Mouse (Mus musculus) heart, postnatal 0 days (tissue): ENCODE measurements around the gene Rsf1. TPM values are rescaled to one million over a fixed set of nuclear protein-coding genes. Genes with fewer than 3 reads are reported as not detected.

ENCODE experiments used
- ATAC-seq: fragments of 200-750 bp; cut with Nextera tagmentation; 2 replicates; pipeline ENCODE4 v1.8.0; 2017; ENCODE audit warnings: low read depth, moderate number of reproducible peaks, moderate library complexity; ENCODE audit not compliant: insufficient read depth
- DNase-seq: peaks from one replicate; pipeline ENCODE4 v3.0.0-alpha.2; 2016; ENCODE audit warnings: low spot score
- H3K27ac ChIP-seq: fragments of 300-500 bp; sonication (generic); 2 replicates; pipeline ENCODE4 v1.5.1; 2014; ENCODE audit warnings: low read depth, mild to moderate bottlenecking
- H3K27me3 ChIP-seq: fragments of 300-500 bp; sonication (generic); 2 replicates; pipeline ENCODE4 v1.6.1; 2014; ENCODE audit warnings: low read length, mixed read lengths; ENCODE audit not compliant: control insufficient read depth, insufficient read depth
- H3K36me3 ChIP-seq: fragments of 300-500 bp; sonication (generic); replicated peaks from 2 replicates; pipeline ENCODE4 v1.6.1; 2014; ENCODE audit warnings: low read length, mixed read lengths; ENCODE audit not compliant: control insufficient read depth, insufficient read depth
- H3K4me1 ChIP-seq: fragments of 300-500 bp; sonication (generic); 2 replicates; pipeline ENCODE4 v1.6.1; 2014; ENCODE audit warnings: antibody characterized with exemption; ENCODE audit not compliant: control insufficient read depth, insufficient read depth
- H3K4me2 ChIP-seq: fragments of 300-500 bp; sonication (generic); 2 replicates; pipeline ENCODE4 v1.6.1; 2014; ENCODE audit warnings: low read depth, mild to moderate bottlenecking, low read length, moderate library complexity
- H3K4me3 ChIP-seq: fragments of 300-500 bp; sonication (generic); 2 replicates; pipeline ENCODE4 v1.5.1; 2014; ENCODE audit warnings: low read depth, low read length
- H3K9ac ChIP-seq: fragments of 300-500 bp; sonication (generic); replicated peaks from 2 replicates; pipeline ENCODE4 v1.6.1; 2014; ENCODE audit warnings: low read depth, low read length, mixed read lengths
- H3K9me3 ChIP-seq: fragments of 300-500 bp; sonication (generic); replicated peaks from 2 replicates; pipeline ENCODE4 v1.6.1; 2016; ENCODE audit warnings: low read length; ENCODE audit not compliant: control insufficient read depth
- CTCF ChIP-seq: IDR thresholded peaks from 2 replicates; pipeline ENCODE4 v1.5.1; 2016; ENCODE audit warnings: antibody characterized with exemption, control low read depth, low read depth
- EP300 ChIP-seq: IDR thresholded peaks from 2 replicates; pipeline ENCODE4 v1.6.1; 2016; ENCODE audit warnings: antibody characterized with exemption, low read depth
- WGBS: fragments of 180-500 bp; shearing (Covaris S2); extraction: QIAGEN DNeasy Blood & Tissue Kit; methylation state at CpG from one replicate; pipeline ENCODE4 v1.1.7; 2014; 5-methylcytosine and 5-hydroxymethylcytosine counted together
- polyA plus RNA-seq: library from polyadenylated mRNA; unstranded; fragments of >200 nt; fragmentation: Nextera tagmentation; extraction: Ambion mirVana; gene quantifications from 2 replicates; pipeline ENCODE4 v1.2.1, GENCODE M21; 2015
- total RNA-seq: library from RNA; depleted of rRNA; stranded (reverse); fragments of >200 nt; gene quantifications from 2 replicates; pipeline ENCODE4 v1.2.3, GENCODE M21; 2014; ENCODE audit warnings: low replicate concordance

Gene Rsf1
- total and polyA plus RNA-seq, 2 experiments from 2014 or later = 7.6 to 10.6 TPM

DNA sequence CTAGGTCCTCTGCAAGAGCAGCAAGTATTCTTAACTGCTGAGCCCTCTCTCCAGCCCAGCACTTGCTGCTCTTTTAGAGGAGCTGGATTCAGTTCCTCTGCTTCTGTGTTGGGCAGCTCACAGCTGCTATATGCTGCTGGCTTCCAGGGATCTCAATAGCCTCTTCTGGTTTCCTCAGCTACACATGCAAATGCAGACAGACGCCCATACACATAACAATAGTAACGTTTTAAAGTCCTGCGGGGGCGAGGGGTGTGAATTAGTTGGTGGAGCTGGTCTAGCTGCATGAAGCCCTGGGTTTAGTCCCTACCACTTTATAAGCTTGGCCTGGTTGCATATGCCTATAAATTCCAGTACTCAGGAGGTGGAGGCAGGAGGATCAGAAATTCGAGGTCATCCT lies 139.4 kb downstream of the Rsf1 start:
- no peak for DNase-seq
- peaks cover 65% of the 10 kb centered on the region for H3K36me3 ChIP-seq
- no peak overlapping the region for H3K4me2 ChIP-seq
- H3K27me3 ChIP-seq = no peaks in the 10 kb centered on the region
- 79% methylated on average over 5 of the region's 5 CpGs for WGBS
- no peak for ATAC-seq
- TF ChIP-seq EP300 (no peak), CTCF (no peak)
- H3K4me3 ChIP-seq = no peak overlapping the region
- no peak overlapping the region for H3K27ac ChIP-seq
- H3K9ac ChIP-seq = no peak overlapping the region
- no peaks in the 10 kb centered on the region for H3K9me3 ChIP-seq
- H3K4me1 ChIP-seq = no peaks in the 10 kb centered on the region

DNA sequence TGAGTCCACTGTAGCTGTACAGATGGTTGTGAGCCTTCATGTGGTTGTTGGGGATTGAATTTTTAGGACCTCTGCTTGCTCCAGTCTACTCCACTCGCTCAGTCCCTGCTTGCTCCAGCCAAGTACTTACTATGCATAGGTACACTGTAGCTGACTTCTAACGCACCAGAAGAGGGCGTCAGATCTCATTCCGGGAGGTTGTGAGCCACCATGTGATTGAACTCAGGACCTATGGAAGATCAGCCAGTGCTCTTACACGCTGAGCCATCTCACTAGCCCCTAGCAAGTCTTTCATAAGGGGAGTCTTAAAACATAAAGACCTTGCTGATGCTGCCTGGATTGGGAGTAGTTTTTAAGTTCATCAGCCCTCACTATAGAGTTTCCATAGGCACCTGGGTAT lies 140.4 kb downstream of the Rsf1 start:
- no peaks in the 10 kb centered on the region for H3K9me3 ChIP-seq
- TF ChIP-seq CTCF (no peak), EP300 (no peak)
- H3K27ac ChIP-seq = no peak overlapping the region
- 82% methylated on average over 5 of the region's 5 CpGs for whole genome bisulfite sequencing
- no peak overlapping the region for H3K4me3 ChIP-seq
- no peaks in the 10 kb centered on the region for H3K27me3 ChIP-seq
- H3K36me3 ChIP-seq = peaks cover 55% of the 10 kb centered on the region
- no peak for ATAC-seq
- H3K9ac ChIP-seq = no peak overlapping the region
- no peaks in the 10 kb centered on the region for H3K4me1 ChIP-seq
- DNase-seq = no peak
- H3K4me2 ChIP-seq = no peak overlapping the region

DNA sequence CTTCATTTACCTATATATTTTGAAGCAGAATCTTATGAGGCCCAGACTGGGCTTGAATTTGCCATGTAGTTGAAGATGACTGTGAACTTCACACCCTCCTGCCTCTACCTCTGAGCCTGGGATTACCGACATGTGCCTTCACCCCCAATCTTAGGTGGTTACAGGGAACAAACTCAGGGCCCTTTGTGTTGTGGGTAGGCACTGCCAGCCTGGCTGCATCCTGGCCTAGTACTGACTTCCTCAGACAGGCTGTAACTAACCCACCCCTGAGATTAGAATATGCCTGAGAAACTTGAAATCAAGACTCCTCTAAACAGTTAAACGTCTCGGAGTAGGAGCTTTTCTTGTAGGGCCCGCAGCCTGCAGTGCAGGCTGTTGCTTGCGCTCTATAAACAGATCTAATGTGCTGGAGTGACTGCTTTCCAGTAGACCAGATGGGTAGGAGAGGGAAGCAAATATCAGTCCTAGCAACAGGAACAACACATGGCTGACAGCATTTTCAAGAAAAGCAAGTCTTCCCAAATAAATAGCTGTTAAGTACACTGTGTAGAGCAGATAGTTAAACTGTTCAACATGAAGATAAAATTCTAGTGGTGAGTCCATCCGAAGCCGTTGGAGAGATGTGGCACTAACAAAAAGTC lies 142.7 kb downstream of the Rsf1 start:
- Histone ChIP-seq H3K36me3 (peaks cover 41% of the 10 kb centered on the region), H3K9ac (no peak overlapping the region), H3K4me2 (no peak overlapping the region), H3K27ac (no peak overlapping the region), H3K9me3 (no peaks in the 10 kb centered on the region), H3K4me3 (no peak overlapping the region), H3K4me1 (no peaks in the 10 kb centered on the region), H3K27me3 (no peaks in the 10 kb centered on the region)
- TF ChIP-seq EP300 (no peak), CTCF (no peak)
- WGBS = 87% methylated on average over 7 of the region's 7 CpGs
- DNase-seq (no peak), ATAC-seq (no peak)

DNA sequence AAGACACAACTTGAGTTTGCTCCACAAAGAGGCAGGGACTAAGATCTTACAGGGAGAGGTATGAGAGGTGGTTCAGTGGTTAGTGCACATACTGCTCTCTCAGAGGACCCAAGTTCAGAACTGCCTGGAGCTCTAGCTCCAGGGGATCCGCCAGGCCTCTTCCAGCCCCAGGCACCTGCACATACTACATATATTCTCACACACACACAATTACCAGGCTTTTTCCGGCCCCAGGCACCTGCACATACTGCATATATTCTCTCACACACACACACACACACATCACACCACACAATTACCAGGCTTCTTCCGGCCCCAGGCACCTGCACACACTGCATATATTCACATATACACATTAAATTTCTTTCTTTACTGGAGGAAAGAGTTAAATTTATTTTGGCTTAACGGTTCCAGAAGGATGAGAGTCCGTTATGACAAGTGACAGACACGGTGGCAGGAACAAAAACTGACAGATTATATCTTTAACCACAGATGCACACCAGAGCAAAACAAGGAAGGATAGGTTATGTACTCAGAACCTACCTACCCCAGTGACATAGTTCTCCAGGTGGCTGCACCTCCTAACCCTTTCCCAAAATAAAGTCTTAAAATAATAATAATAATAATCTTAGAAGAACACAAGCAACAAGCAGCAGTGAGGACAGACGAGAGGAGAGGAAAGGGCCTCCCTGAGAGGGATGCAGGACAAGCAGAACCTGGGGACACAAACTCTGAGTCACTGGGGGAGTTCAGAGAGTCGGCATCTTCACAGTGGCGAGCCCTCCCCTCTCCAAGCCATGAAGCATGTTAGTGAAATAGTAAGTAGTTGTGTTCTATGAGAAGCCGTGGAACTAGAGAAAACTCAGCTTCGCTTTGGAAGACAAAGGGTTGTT lies 144.2 kb downstream of the Rsf1 start:
- ATAC-seq = no peak
- Histone ChIP-seq H3K4me2 (no peak overlapping the region), H3K27ac (peak overlapping the region; percentile 32; the same call in 1 of the 2 replicates), H3K4me3 (no peak overlapping the region), H3K9ac (no peak overlapping the region), H3K36me3 (peaks cover 28% of the 10 kb centered on the region), H3K9me3 (no peaks in the 10 kb centered on the region), H3K27me3 (no peaks in the 10 kb centered on the region), H3K4me1 (no peaks in the 10 kb centered on the region)
- whole genome bisulfite sequencing = 78% methylated on average over 11 of the region's 11 CpGs
- DNase-seq = no peak
- TF ChIP-seq EP300 (no peak), CTCF (no peak)

DNA sequence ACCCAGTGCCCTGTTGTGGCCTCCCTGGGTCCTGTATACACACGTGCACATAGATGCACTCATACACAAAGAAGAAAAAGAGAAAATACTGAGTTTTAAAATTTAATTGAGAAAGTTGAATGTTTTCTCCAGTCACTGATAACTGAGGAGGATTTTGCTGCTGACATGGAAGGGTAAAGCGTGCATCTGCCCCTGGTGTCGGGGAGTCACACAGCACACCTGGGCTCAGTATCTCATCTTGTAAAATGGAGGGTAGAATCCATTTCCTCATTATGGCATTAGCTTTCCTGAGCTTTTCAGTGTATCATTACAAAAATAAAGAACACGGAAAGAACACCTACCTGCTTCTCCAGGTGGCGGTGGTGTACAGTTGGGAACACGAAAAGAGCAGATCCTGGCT lies 145.7 kb downstream of the Rsf1 start:
- H3K4me2 ChIP-seq = no peak overlapping the region
- H3K27me3 ChIP-seq = no peaks in the 10 kb centered on the region
- peak overlapping the region; percentile 32; the same call in 1 of the 2 replicates for H3K27ac ChIP-seq
- H3K4me3 ChIP-seq = no peak overlapping the region
- H3K9me3 ChIP-seq = no peaks in the 10 kb centered on the region
- WGBS = 95% methylated on average over 6 of the region's 6 CpGs
- no peak for TF ChIP-seq EP300
- no peak for TF ChIP-seq CTCF
- DNase-seq (no peak), ATAC-seq (no peak)
- H3K4me1 ChIP-seq = no peaks in the 10 kb centered on the region
- H3K36me3 ChIP-seq = peaks cover 12% of the 10 kb centered on the region; the same call in 1 of the 2 replicates
- no peak overlapping the region for H3K9ac ChIP-seq
